Mouse (Mus musculus) heart, embryonic 12.5 days (tissue): ENCODE measurements around the gene Ccr6. TPM values are rescaled to one million over a fixed set of nuclear protein-coding genes. Genes with fewer than 3 reads are reported as not detected.

ENCODE experiments used
- ATAC-seq: fragments of 200-750 bp; cut with Nextera tagmentation; 2 replicates; pipeline ENCODE4 v1.8.0; 2017; ENCODE audit warnings: moderate TSS enrichment, moderate library complexity; ENCODE audit not compliant: insufficient number of reproducible peaks, low FRiP score
- H3K27ac ChIP-seq: fragments of 300-500 bp; sonication (generic); 2 replicates; pipeline ENCODE4 v1.5.1; 2016; ENCODE audit warnings: mild to moderate bottlenecking, moderate library complexity; ENCODE audit not compliant: poor library complexity, severe bottlenecking
- H3K27me3 ChIP-seq: fragments of 300-500 bp; sonication (generic); replicated peaks from 2 replicates; pipeline ENCODE4 v1.6.1; 2016; ENCODE audit warnings: mild to moderate bottlenecking, moderate library complexity
- H3K36me3 ChIP-seq: fragments of 300-500 bp; sonication (generic); 2 replicates; pipeline ENCODE4 v1.6.1; 2016; ENCODE audit warnings: mild to moderate bottlenecking, moderate library complexity
- H3K4me1 ChIP-seq: fragments of 300-500 bp; sonication (generic); replicated peaks from 2 replicates; pipeline ENCODE4 v1.6.1; 2016; ENCODE audit warnings: mild to moderate bottlenecking
- H3K4me2 ChIP-seq: fragments of 300-500 bp; sonication (generic); 2 replicates; pipeline ENCODE4 v1.6.1; 2016; ENCODE audit warnings: mild to moderate bottlenecking, moderate library complexity
- H3K4me3 ChIP-seq: fragments of 300-500 bp; sonication (generic); 2 replicates; pipeline ENCODE4 v1.5.1; 2016; ENCODE audit warnings: mild to moderate bottlenecking
- H3K9ac ChIP-seq: fragments of 300-500 bp; sonication (generic); 2 replicates; pipeline ENCODE4 v1.6.1; 2016; ENCODE audit warnings: mild to moderate bottlenecking, moderate library complexity
- H3K9me3 ChIP-seq: fragments of 300-500 bp; sonication (generic); replicated peaks from 2 replicates; pipeline ENCODE4 v1.6.1; 2016; ENCODE audit warnings: mild to moderate bottlenecking, moderate library complexity
- WGBS: fragments of 180-500 bp; shearing (Covaris S2); methylation state at CpG from one replicate; pipeline ENCODE4 v1.1.7; 2016; 5-methylcytosine and 5-hydroxymethylcytosine counted together
- polyA plus RNA-seq: library from polyadenylated mRNA; unstranded; fragments of >200 nt; fragmentation: Nextera tagmentation; extraction: Ambion mirVana; gene quantifications from 2 replicates; pipeline ENCODE4 v1.2.1, GENCODE M21; 2016

The Ccr6 gene
- polyA plus RNA-seq, 1 experiment from 2014 or later, result not detected

DNA sequence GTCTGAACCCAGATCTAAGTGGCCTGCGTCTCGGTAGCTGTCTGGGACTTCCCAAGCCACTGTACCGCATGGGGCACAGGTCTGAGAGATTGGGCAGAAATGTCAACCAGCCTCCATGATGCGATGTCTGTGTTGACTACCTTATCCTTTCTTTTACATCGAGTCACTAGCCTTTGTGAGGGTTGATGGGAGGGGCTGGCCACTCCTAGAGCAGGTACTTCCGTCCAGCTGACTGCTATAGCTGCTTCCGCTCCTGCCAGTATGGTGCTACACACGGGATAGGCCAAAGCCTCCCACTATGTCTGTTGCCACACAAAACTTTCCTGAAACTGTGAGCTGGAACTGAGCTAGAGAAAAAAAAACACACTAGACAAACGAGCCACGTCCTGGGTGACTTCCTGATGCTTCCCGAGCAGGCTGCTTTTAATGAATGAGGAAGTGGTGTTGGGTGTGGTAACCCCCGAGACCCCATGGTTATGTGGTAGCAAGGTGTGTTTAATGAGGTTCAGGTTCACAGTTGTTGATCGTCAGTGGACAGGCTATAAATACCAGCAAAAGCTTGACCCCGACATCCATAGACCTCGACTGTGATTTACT lies 2.1 kb upstream of the Ccr6 start:
- peaks cover 11% of the 10 kb centered on the region; the same call in 1 of the 2 replicates for H3K27me3 ChIP-seq
- no peaks in the 10 kb centered on the region for H3K9me3 ChIP-seq
- 68% methylated on average over 15 of the region's 15 CpGs for WGBS
- no peak overlapping the region for H3K27ac ChIP-seq
- no peak overlapping the region for H3K9ac ChIP-seq
- H3K4me3 ChIP-seq, result no peak overlapping the region
- H3K36me3 ChIP-seq, result no peaks in the 10 kb centered on the region
- H3K4me2 ChIP-seq, result no peak overlapping the region
- peaks cover 5% of the 10 kb centered on the region; the same call in 1 of the 2 replicates for H3K4me1 ChIP-seq
- no peak for ATAC-seq

DNA sequence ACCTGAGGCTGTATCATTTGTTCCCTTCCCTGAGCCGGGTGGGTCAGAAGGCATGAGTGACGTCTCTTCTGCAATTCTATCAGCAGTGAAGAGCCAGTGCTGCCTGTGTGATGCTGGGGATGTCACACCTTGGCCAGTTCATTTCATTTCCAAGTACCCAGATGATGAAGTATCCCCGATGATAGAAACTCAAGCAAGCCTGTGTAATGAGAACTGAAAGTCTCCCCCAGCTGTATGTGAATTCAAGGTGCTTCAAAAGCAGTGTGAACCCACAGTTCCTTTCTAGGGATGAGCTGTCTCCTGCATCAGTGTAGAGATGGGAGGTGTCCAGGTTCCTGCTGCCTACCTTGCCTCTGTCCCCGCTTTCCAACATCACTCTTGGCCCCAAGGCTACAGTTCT lies 1.3 kb upstream of the Ccr6 start:
- no peak for ATAC-seq
- Histone ChIP-seq H3K4me1 (peaks cover 5% of the 10 kb centered on the region; the same call in 1 of the 2 replicates), H3K36me3 (no peaks in the 10 kb centered on the region), H3K9ac (no peak overlapping the region), H3K4me3 (no peak overlapping the region), H3K4me2 (no peak overlapping the region), H3K27ac (no peak overlapping the region), H3K27me3 (peaks cover 11% of the 10 kb centered on the region; the same call in 1 of the 2 replicates), H3K9me3 (no peaks in the 10 kb centered on the region)
- WGBS, result 74% methylated on average over 4 of the region's 4 CpGs

DNA sequence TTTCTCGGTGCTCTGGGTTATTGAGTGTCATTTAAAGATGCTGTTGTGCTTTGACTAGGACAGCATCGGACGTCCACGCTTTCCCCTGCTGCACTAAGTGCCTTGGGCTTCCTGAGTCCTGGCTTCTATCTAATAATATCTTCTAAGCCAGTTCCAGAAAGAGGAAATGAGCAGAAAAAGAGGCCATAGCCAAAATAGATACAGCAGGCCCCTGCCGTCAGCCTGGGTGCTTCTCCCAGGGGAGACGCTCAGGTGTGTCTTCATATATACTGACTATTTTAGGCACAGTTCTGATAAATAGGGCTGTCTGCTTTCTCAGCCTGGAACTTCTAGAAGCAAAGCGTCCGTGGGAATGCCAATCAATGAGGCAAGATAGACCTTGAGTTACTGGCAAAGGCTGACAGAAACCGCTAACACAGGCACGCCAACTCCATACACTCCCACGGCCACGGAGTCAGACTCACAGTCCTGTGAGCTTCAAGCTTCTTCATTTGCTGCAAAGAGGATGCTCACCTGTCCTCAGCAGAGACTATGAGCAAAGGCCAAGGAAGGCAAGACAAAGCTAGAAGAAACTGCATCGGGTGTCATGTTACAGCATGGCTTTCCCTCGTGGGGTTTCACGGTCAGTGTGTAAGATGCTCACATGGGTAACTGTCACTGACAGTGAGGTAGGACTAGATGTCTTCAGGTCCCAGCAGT lies 2.3 kb downstream of the Ccr6 start:
- no peak overlapping the region for H3K27ac ChIP-seq
- no peak overlapping the region for H3K9ac ChIP-seq
- no peaks in the 10 kb centered on the region for H3K36me3 ChIP-seq
- peaks cover 15% of the 10 kb centered on the region for H3K27me3 ChIP-seq
- no peaks in the 10 kb centered on the region for H3K4me1 ChIP-seq
- H3K4me2 ChIP-seq, result no peak overlapping the region
- WGBS, result 69% methylated on average over 15 of the region's 15 CpGs
- ATAC-seq, result no peak
- no peak overlapping the region for H3K4me3 ChIP-seq
- no peaks in the 10 kb centered on the region for H3K9me3 ChIP-seq

DNA sequence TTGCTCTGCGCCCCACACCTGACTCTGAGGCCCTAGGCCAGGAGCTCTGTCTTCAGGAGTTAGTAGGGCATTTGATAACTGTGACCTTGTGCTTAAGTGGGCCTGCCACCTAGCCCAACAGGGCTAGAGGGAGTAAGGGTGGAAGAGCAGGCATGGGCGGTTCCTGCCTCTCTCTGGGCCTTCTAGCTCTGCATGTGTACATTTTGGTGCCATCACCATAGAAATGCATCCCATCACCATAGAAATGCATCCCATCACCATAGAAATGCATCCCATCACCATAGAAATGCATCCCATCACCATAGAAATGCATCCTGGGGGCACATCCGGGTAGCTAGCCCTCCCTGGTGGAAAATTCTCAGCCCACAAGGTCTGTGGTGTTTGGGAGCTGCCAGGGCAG lies 3.7 kb downstream of the Ccr6 start:
- 64% methylated on average over 3 of the region's 3 CpGs for WGBS
- ATAC-seq, result no peak
- H3K9ac ChIP-seq, result no peak overlapping the region
- no peak overlapping the region for H3K27ac ChIP-seq
- H3K27me3 ChIP-seq, result peaks cover 18% of the 10 kb centered on the region
- H3K4me1 ChIP-seq, result no peaks in the 10 kb centered on the region
- no peaks in the 10 kb centered on the region for H3K9me3 ChIP-seq
- H3K4me2 ChIP-seq, result no peak overlapping the region
- H3K36me3 ChIP-seq, result no peaks in the 10 kb centered on the region
- H3K4me3 ChIP-seq, result no peak overlapping the region

DNA sequence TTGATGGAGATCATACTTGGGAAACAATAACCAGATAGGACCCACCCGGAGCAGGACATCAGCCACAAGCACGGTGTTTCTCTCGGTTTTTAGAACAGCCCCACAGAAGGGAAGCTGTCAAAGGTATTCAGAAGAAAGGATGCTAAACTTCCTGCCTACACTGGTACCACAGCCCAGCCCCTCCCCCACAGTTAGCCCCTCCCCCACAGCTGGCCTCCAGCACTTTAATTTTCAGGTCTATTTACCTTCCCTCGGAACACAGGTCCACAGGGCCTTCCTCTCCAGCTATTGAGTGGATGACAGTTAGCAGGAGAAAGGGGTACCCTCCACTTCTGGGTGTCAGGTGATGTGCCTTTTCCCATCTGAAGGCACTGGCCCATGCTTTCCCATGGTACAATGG lies 4.7 kb downstream of the Ccr6 start:
- Histone ChIP-seq H3K9me3 (no peaks in the 10 kb centered on the region), H3K27me3 (peaks cover 18% of the 10 kb centered on the region), H3K4me1 (no peaks in the 10 kb centered on the region), H3K36me3 (no peaks in the 10 kb centered on the region), H3K27ac (no peak overlapping the region), H3K4me2 (no peak overlapping the region), H3K4me3 (no peak overlapping the region), H3K9ac (no peak overlapping the region)
- no peak for ATAC-seq
- whole genome bisulfite sequencing, result 72% methylated on average over 4 of the region's 4 CpGs

DNA sequence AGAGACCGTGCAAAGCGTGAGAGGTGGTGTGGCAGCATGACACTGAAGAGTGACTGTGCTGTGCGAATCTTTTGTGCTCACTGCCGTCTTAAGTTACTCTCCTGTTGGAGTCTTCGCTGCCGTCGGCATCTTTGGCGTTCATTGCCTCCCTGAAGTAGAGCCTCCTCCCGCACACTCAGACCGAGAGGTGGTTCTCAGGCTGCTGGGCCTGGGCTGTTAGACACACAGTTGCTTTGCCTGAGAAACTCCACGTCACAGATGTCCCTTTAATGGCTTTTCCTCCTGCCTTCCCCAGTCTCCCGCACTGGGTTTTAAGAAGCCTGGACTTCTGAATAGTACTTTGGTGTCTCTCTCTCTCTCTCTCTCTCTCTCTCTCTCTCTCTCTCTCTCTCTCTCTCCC lies 5.8 kb downstream of the Ccr6 start:
- Histone ChIP-seq H3K9me3 (no peaks in the 10 kb centered on the region), H3K27ac (no peak overlapping the region), H3K9ac (no peak overlapping the region), H3K4me1 (no peaks in the 10 kb centered on the region), H3K4me2 (no peak overlapping the region), H3K36me3 (no peaks in the 10 kb centered on the region), H3K4me3 (no peak overlapping the region), H3K27me3 (peaks cover 15% of the 10 kb centered on the region; the same call in 1 of the 2 replicates)
- no peak for ATAC-seq
- 73% methylated on average over 12 of the region's 12 CpGs for WGBS

DNA sequence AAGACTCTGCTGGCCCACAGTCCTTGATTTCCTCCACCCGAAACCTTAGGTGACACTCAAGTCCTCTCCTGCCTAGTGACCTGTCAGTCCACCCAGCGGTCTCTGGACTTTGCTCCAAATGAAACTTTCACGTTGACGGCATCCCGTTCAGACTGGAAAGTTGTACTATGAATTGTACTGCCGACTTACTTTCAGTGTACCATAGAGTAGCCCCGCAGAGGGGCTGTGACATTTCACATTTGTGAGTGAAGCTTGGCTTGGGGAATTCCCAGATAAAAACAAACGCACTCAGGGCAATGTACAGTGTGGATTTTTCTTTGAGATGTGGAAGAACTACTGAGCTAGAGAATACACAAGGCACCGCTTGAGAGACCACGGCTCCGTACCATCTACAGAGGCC lies 6.3 kb downstream of the Ccr6 start:
- WGBS, result 85% methylated on average over 11 of the region's 11 CpGs
- Histone ChIP-seq H3K27me3 (peaks cover 20% of the 10 kb centered on the region), H3K27ac (no peak overlapping the region), H3K9ac (no peak overlapping the region), H3K4me3 (no peak overlapping the region), H3K9me3 (no peaks in the 10 kb centered on the region), H3K36me3 (no peaks in the 10 kb centered on the region), H3K4me1 (no peaks in the 10 kb centered on the region), H3K4me2 (no peak overlapping the region)
- no peak for ATAC-seq

DNA sequence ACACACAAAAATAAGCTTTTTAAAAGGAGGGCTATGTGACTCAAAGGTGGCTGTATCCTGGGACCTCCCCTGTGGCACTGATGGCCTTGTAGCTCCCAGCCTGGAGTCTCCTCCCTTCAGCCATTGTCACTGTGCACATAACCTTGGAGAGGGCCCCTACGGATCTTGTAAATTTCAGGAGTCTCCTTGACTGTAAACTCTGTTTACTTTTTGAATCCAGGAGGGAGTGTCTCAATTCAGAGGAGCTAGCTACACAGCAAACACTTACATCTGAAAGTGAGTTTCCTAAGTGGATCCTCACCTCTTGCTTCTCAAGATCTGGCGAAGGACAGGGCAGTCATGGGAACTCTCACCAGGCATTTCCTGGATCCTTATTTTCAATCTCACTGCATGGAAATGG lies 8.3 kb downstream of the Ccr6 start:
- H3K4me3 ChIP-seq, result no peak overlapping the region
- no peak overlapping the region for H3K27ac ChIP-seq
- no peaks in the 10 kb centered on the region for H3K36me3 ChIP-seq
- no peaks in the 10 kb centered on the region for H3K4me1 ChIP-seq
- ATAC-seq, result no peak
- H3K4me2 ChIP-seq, result no peak overlapping the region
- H3K27me3 ChIP-seq, result peaks cover 27% of the 10 kb centered on the region
- no peaks in the 10 kb centered on the region for H3K9me3 ChIP-seq
- WGBS, result 73% methylated on average over 2 of the region's 2 CpGs
- no peak overlapping the region for H3K9ac ChIP-seq

DNA sequence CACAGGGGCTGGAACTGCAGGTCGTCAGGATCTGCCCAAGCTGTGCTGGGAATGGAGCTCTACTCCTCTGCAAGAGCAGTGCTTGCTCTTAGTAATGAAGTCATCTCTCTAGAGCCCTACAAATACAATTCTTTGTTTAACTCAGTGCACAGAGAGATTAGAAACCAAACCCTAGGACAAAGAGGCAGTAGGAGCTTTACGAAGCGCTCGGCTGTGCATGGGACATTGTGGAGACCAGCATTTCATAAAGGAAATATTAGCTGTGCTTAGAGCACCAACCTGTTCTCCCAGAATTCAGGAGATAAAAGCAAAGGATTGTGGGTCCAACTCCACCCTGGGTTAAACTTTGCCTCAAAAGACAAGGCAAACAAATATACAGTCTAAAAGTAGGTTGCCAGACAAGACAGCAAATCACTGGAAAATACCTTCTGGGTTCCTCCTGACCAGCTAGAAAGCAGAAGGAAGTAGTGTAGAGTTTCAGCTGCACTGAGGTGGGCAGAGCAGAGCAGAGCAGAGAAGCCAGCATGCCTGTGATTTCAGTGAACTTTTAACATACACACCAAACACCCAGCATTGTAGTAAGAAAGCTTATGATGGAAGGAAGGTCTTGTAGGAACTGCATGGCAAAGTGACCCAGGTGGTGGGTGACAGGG lies 10.4 kb downstream of the Ccr6 start:
- Histone ChIP-seq H3K36me3 (no peaks in the 10 kb centered on the region), H3K9me3 (no peaks in the 10 kb centered on the region), H3K4me3 (no peak overlapping the region), H3K4me2 (no peak overlapping the region), H3K27me3 (peaks cover 42% of the 10 kb centered on the region), H3K27ac (no peak overlapping the region), H3K9ac (no peak overlapping the region), H3K4me1 (no peaks in the 10 kb centered on the region)
- ATAC-seq, result no peak
- 77% methylated on average over 4 of the region's 4 CpGs for WGBS

DNA sequence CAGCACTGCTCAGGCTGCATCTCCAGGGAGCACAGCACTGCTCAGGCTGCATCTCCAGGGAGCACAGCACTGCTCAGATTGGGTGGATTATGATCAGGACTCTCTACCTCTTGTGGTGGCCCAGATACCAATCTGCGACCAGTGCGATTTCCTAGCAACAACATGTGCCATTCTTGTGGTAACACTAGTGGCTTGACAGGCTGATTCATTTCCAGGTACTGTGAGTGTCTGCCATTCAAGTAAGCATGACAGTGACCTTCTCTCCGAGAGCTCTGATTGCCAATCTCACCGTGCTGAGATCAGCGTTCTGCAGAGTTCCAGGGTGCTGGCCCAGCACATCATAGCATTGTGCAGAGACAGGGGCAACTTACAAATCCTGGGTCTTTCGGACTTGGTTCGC lies 15.9 kb downstream of the Ccr6 start:
- no peak for ATAC-seq
- H3K36me3 ChIP-seq, result no peaks in the 10 kb centered on the region
- no peak overlapping the region for H3K9ac ChIP-seq
- no peaks in the 10 kb centered on the region for H3K9me3 ChIP-seq
- H3K27me3 ChIP-seq, result peaks cover 47% of the 10 kb centered on the region
- H3K4me3 ChIP-seq, result no peak overlapping the region
- H3K27ac ChIP-seq, result no peak overlapping the region
- H3K4me1 ChIP-seq, result no peaks in the 10 kb centered on the region
- no peak overlapping the region for H3K4me2 ChIP-seq
- WGBS, result 85% methylated on average over 7 of the region's 7 CpGs

DNA sequence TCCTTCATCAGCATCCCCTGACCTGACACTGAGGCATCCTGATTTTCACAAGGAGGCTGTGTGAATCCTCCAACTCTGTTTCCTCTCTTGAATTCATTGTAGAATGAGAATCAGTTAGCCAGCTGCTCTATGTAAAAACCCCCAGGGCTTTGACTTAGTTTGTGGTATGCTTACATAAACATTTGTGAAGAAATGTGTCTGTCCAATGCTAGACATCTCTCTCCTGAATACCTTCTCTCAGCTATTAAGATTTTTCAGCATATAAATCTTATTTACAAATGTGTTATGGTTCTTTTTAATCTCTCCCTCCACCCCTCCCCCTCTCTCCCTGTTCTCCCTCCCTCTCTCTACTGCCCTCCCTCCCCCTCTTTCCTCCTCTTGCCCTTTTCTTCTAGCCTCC lies 18.4 kb downstream of the Ccr6 start:
- Histone ChIP-seq H3K27ac (no peak overlapping the region), H3K9me3 (no peaks in the 10 kb centered on the region), H3K4me2 (no peak overlapping the region), H3K27me3 (peaks cover 33% of the 10 kb centered on the region; the same call in 1 of the 2 replicates), H3K4me1 (no peaks in the 10 kb centered on the region), H3K9ac (no peak overlapping the region), H3K36me3 (no peaks in the 10 kb centered on the region), H3K4me3 (no peak overlapping the region)
- no peak for ATAC-seq
